Mouse (Mus musculus) ES-E14 (cell line): Measurements from ENCODE around the gene Gldn.

ENCODE experiments used
- CHD2 ChIP-seq: IDR thresholded peaks from 2 replicates; pipeline ENCODE4 v1.6.1; 2014; ENCODE audit warnings: mild to moderate bottlenecking, low read depth, low read length, inconsistent platforms
- HCFC1 ChIP-seq: IDR thresholded peaks from 2 replicates; pipeline ENCODE4 v1.6.1; 2012; ENCODE audit warnings: low read length, inconsistent platforms, borderline replicate concordance; ENCODE audit not compliant: insufficient read depth
- MAFK ChIP-seq: IDR thresholded peaks from 2 replicates; pipeline ENCODE4 v1.6.1; 2014; ENCODE audit warnings: mild to moderate bottlenecking, low read depth, low read length, inconsistent platforms; ENCODE audit not compliant: insufficient read depth
- ZC3H11A ChIP-seq: IDR thresholded peaks from 2 replicates; pipeline ENCODE4 v1.6.1; 2012; ENCODE audit warnings: low read depth, mild to moderate bottlenecking, inconsistent platforms, low read length, borderline replicate concordance
- ZNF384 ChIP-seq: IDR thresholded peaks from 2 replicates; pipeline ENCODE4 v1.6.1; 2012; ENCODE audit warnings: low read depth, low read length, inconsistent platforms

DNA sequence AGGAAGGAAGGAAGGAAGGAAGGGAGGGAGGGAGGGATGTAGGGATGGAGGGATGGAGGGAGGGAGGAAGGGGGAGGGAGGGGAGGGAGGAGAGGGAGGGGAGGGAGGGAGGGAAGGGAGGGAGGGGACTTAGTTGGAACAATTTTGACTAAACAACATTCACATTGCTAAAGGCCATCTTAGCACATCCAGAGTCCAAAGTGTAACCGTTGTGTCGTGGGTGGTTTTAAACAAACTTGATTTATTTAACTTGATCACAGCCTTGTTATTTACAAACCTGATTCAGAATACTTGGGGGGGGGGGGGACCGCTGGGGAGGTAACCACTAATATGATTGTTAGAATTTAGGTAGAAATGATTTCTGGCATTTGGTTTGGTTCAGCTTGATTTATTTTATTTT lies 13.1 kb downstream of the Gldn start:
- TF ChIP-seq ZNF384 (no peak), MAFK (no peak), CHD2 (no peak), ZC3H11A (no peak), HCFC1 (no peak)
